Mouse (Mus musculus) CH12.LX (cell line): ENCODE data around the gene Skp2.

Experiments
- CHD2 ChIP-seq: IDR thresholded peaks from 2 replicates; pipeline ENCODE4 v1.6.1; 2011; ENCODE audit warnings: low read length, improper control_type of control experiment
- CTCF ChIP-seq, 2 experiments: IDR thresholded peaks in 1 of 2; conservative IDR thresholded peaks in 1 of 2; 2 replicates each; pipeline ENCODE4 v1.5.1; 2011 to 2012; ENCODE audit warnings: low read depth in 2 of 2, low read length in 2 of 2, improper control_type of control experiment in 1 of 2, inconsistent platforms in 1 of 2, mild to moderate bottlenecking in 1 of 2, moderate library complexity in 1 of 2
- EP300 ChIP-seq: IDR thresholded peaks from 2 replicates; pipeline ENCODE4 v1.6.1; 2011; ENCODE audit warnings: low read length, improper control_type of control experiment
- HCFC1 ChIP-seq: IDR thresholded peaks from 2 replicates; pipeline ENCODE4 v1.6.1; 2012; ENCODE audit warnings: low read depth, mild to moderate bottlenecking, inconsistent platforms, low read length, improper control_type of control experiment
- JUND ChIP-seq: conservative IDR thresholded peaks from 2 replicates; pipeline ENCODE4 v1.6.1; 2011; ENCODE audit warnings: low read depth, low read length, improper control_type of control experiment
- MEF2A ChIP-seq: IDR thresholded peaks from 2 replicates; pipeline ENCODE4 v1.6.1; 2014; ENCODE audit warnings: low read depth, mild to moderate bottlenecking, inconsistent platforms, low read length, improper control_type of control experiment, borderline replicate concordance
- MYC ChIP-seq: IDR thresholded peaks from 2 replicates; pipeline ENCODE4 v1.6.1; 2011; ENCODE audit warnings: low read depth, mild to moderate bottlenecking, improper control_type of control experiment, low read length
- NELFE ChIP-seq: IDR thresholded peaks from 2 replicates; pipeline ENCODE4 v1.6.1; 2011; ENCODE audit warnings: low read depth, low read length, improper control_type of control experiment
- POLR2A ChIP-seq: IDR thresholded peaks from 2 replicates; pipeline ENCODE4 v1.6.1; 2011; ENCODE audit warnings: low read depth, mild to moderate bottlenecking, improper control_type of control experiment, low read length
- POLR2AphosphoS2 ChIP-seq: IDR thresholded peaks from 2 replicates; pipeline ENCODE4 v1.6.1; 2011; ENCODE audit warnings: low read depth, low read length, improper control_type of control experiment
- RAD21 ChIP-seq: IDR thresholded peaks from 2 replicates; pipeline ENCODE4 v1.6.1; 2011; ENCODE audit warnings: low read depth, mild to moderate bottlenecking, low read length, improper control_type of control experiment, moderate library complexity
- ZC3H11A ChIP-seq: IDR thresholded peaks from 2 replicates; pipeline ENCODE4 v1.6.1; 2012; ENCODE audit warnings: low read depth, mild to moderate bottlenecking, inconsistent platforms, low read length, improper control_type of control experiment

DNA sequence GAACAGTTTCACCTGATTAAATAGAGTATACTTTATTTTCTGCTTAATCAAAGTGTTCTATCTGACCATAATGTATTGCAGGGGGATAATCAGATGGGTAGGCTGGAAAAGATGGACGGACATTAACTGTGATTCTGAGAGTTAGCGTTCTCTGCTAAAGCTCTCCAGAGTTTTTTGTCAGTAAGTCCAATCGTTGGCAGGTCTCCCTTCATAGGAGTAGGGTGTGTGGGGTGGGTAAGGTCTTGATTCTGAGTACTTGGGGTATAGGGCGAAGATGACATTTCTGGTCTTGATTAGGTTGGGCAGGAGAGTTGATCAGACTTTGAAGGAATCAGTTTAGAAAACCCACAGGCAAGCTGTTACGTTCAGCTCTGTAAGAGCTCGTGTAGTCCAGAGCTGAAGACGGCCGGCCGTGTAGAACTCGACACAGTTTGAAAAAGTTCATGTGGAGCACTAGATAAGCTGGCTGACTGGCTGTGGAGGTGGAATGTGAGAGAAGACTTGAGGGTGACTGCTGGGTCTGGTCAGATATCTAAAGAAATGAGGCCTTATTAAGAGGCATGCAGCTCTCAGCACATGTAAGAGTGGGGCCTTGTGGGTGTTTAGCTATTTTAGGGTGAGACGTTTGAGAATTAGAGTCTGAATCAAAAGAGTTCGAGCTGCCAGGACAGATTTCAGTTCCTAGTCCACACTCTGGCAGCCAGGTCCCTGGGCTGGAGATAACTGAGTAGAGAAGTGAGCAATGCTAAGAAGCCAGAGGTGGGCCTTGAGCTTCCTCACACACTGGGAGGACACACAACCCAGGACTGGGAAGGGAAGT is 76.5 kb downstream of the Skp2 start:
- TF ChIP-seq POLR2A (no peak), EP300 (no peak), NELFE (no peak), ZC3H11A (no peak), CTCF (conservative IDR thresholded peaks at IDR 0.05 in 1 of 2, IDR thresholded peaks at IDR 0.05 in 1 of 2; ENCODE audit: low read depth in 2 of 2, low read length in 2 of 2) (no peak), POLR2AphosphoS2 (no peak), CHD2 (no peak), MYC (no peak), MEF2A (no peak), RAD21 (no peak), JUND (no peak), HCFC1 (no peak)
